Mouse (Mus musculus) bone marrow, adult 2 months (tissue): ENCODE data around the gene D6Ertd527e.

Source experiments
- CTCF ChIP-seq: fragments of 200-500 bp; IDR thresholded peaks from 2 replicates; pipeline ENCODE4 v1.5.1; 2011; ENCODE audit warnings: low read length, control low read depth; ENCODE audit not compliant: control insufficient read depth, insufficient read depth
- POLR2A ChIP-seq: fragments of 200-500 bp; IDR thresholded peaks from 2 replicates; pipeline ENCODE4 v1.6.1; 2011; ENCODE audit warnings: low read depth, mild to moderate bottlenecking, control low read depth, low read length, borderline replicate concordance; ENCODE audit not compliant: control insufficient read depth

DNA sequence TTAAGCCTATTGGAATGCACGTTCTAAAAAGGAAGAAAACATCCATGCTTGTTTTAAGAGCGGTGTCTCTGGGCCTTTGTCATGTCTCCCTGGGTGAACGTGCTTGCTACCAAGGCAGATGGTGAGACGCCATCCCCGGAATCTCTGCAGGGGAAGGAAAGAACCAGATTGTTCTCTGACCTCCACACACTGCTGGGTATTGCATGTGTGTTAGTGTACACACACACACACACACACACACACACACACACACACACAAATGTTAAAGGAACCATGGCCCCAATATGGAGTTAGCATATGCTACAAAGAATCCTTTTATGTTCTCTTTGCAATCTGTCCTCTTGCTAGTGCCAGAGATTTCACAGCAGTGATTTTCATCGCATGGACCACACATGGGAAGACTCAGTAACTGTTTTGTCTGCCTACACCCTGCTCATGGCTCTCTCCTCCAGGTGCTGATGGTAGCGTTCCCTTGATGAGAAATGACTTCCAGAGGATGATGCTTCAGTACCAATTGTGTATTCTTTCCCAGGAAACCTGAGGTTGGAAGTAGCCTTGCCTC lies 53.6 kb downstream of the D6Ertd527e start:
- TF ChIP-seq CTCF (no peak), POLR2A (no peak)
